Comparison of ENCODE assay signal across 8 mouse cellular contexts in the genomic region with DNA sequence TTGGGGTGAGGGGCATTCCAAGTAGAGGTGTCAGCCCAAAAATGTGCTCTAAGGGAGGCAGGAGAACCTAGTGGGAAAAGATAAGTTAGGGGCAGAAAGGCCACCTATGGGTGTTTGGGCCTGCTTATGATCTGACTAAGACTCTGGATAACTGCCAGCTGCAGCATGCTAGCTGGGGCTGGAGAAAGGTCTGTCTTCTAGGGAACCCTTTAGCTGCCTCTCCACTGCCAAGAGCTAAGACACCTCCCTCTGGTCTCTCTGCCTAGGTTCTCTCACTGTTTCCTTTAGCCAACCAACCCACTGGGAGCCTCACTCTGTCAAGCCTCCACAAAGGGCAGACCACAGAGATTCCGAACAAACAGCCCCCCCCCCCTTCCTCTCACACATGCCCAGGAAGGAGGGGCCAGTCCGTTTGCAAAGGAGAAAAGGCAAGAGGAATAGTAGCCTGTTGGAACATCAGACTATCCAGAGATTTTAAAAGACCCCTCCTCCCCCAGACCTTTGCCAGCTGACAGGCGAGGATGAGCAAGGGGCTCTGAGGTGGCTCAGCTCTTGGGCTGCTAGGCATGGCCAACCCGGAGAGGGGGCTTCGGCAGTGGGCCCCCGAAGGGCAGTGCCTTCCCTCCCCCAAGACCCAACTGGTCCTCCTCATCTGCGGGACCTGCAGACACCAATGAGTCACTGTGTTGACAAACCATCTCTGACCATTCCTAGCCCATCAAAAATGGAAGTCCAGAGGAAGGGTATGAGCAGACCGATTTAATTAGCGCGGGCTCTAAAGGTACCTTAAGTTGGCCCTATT. TPM values are rescaled to one million over a fixed set of nuclear protein-coding genes. Genes with fewer than 3 reads are reported as not detected.
A peak's percentile ranks its signal among the peaks of the same experiment; 100 is the strongest.
DNase-seq lines count a peak whose midpoint lies in the region; ATAC-seq lines count a peak whose summit lies in the region.

No protein-coding gene starts in this region.

- peak; percentile 33 for ATAC-seq in activated CD4-positive, CD25-positive, alpha-beta regulatory T cell, adult 4 months
- ATAC-seq in embryonic facial prominence, embryonic 12.5 days (ENCODE audit: insufficient number of reproducible peaks, insufficient read depth, low FRiP score, low TSS enrichment), result no peak
- ATAC-seq in heart, embryonic 11.5 days (replicated peaks; ENCODE audit: insufficient number of reproducible peaks, low FRiP score, low TSS enrichment), result peak; percentile 24; the same call in 1 of the 2 replicates

- peaks cover 40% of the 10 kb centered on the region for H3K4me1 ChIP-seq in embryonic facial prominence, embryonic 12.5 days
- H3K4me1 ChIP-seq in heart, embryonic 11.5 days (ENCODE audit: control insufficient read depth, insufficient read depth, low read length), result peaks cover 46% of the 10 kb centered on the region

- peaks cover 8% of the 10 kb centered on the region; the same call in 1 of the 2 replicates for H3K36me3 ChIP-seq in embryonic facial prominence, embryonic 12.5 days
- H3K36me3 ChIP-seq in heart, embryonic 11.5 days (ENCODE audit: control insufficient read depth, insufficient read depth, low read length), result peaks cover 2% of the 10 kb centered on the region; the same call in 1 of the 2 replicates

- 6% methylated on average over 10 of the region's 10 CpGs for whole genome bisulfite sequencing in embryonic facial prominence, embryonic 12.5 days
- 9% methylated on average over 10 of the region's 10 CpGs for WGBS in heart, embryonic 11.5 days (ENCODE audit: insufficient replicate concordance)

- peak overlapping the region; percentile 100 for H3K27ac ChIP-seq in embryonic facial prominence, embryonic 12.5 days
- H3K27ac ChIP-seq in heart, embryonic 11.5 days (ENCODE audit: low read depth, low read length), result peak overlapping the region; percentile 99

- H3K27me3 ChIP-seq in embryonic facial prominence, embryonic 12.5 days, result no peaks in the 10 kb centered on the region
- no peaks in the 10 kb centered on the region for H3K27me3 ChIP-seq in heart, embryonic 11.5 days (ENCODE audit: control insufficient read depth, insufficient read depth, low read length)

- DNase-seq in 3T3-L1 (ENCODE audit: low read depth, low spot score), result peak; percentile 98
- DNase-seq in kidney, adult 9 months, result peak; percentile 61
- DNase-seq in lung, postnatal 10 days, result peak; percentile 90
- DNase-seq in retina, postnatal 1 day, result peak; percentile 69
- DNase-seq in layer of hippocampus, postnatal 14 days (ENCODE audit: low spot score in 2 of 2), result no peak

- H3K4me3 ChIP-seq in embryonic facial prominence, embryonic 12.5 days, result peak overlapping the region; percentile 100
- peak overlapping the region; percentile 6; the same call in 1 of the 2 replicates for H3K4me3 ChIP-seq in heart, embryonic 11.5 days (ENCODE audit: low read depth, low read length)

- H3K4me2 ChIP-seq in embryonic facial prominence, embryonic 12.5 days (replicated peaks), result peak overlapping the region; percentile 95
- peak overlapping the region; percentile 97 for H3K4me2 ChIP-seq in heart, embryonic 11.5 days

- no peaks in the 10 kb centered on the region for H3K9me3 ChIP-seq in embryonic facial prominence, embryonic 12.5 days
- no peaks in the 10 kb centered on the region for H3K9me3 ChIP-seq in heart, embryonic 11.5 days (replicated peaks; ENCODE audit: control insufficient read depth, low read length)

- peak overlapping the region; percentile 31 for H3K9ac ChIP-seq in embryonic facial prominence, embryonic 12.5 days
- peak overlapping the region; percentile 44; the same call in 1 of the 2 replicates for H3K9ac ChIP-seq in heart, embryonic 11.5 days (ENCODE audit: low read depth, low read length)

RNA-seq across cellular contexts. Expression of a gene that starts 1.4 kb away (rescaled TPM):
- polyA plus RNA-seq in activated CD4-positive, CD25-positive, alpha-beta regulatory T cell, adult 4 months (2017; shearing (Covaris generic)), result 10 to 100 TPM; 42.9 to 48.0 TPM
- polyA plus RNA-seq in embryonic facial prominence, embryonic 12.5 days (2016; fragmentation: Nextera tagmentation; extraction: Ambion mirVana), result 275 and 279 TPM in 2 replicates
- 54.2 and 63.4 TPM in 2 replicates for polyA plus RNA-seq in heart, embryonic 11.5 days (2014; fragmentation: Nextera tagmentation; extraction: Ambion mirVana)
- total RNA-seq in layer of hippocampus, postnatal 14 days (2021), result 100 to 1,000 TPM; 106 to 119 TPM

Comparison
In these comparisons a context has a peak if more than half of its experiments do, and no peak if none do; other contexts are left out.
1. DNase-seq: peak in 3T3-L1 (single experiment), kidney, adult 9 months (single experiment), lung, postnatal 10 days (single experiment) and retina, postnatal 1 day (single experiment); none in layer of hippocampus, postnatal 14 days (0 of 2).